Mouse (Mus musculus) thymus, adult 2 months (tissue): ENCODE measurements around the gene Kbtbd13. TPM values are rescaled to one million over a fixed set of nuclear protein-coding genes. Genes with fewer than 3 reads are reported as not detected.

Experiments used
- DNase-seq: peaks from one replicate; pipeline ENCODE4 v3.0.0; 2021
- H3K27ac ChIP-seq: fragments of 200-500 bp; 2 replicates; pipeline ENCODE4 v1.5.1; 2012; ENCODE audit warnings: low read length, control low read depth; ENCODE audit not compliant: control insufficient read depth, insufficient read depth
- H3K27me3 ChIP-seq: fragments of 200-500 bp; 2 replicates; pipeline ENCODE4 v1.6.1; 2012; ENCODE audit warnings: mild to moderate bottlenecking, low read length, moderate library complexity, mixed read lengths; ENCODE audit not compliant: control insufficient read depth, insufficient read depth
- H3K36me3 ChIP-seq: fragments of 200-500 bp; 2 replicates; pipeline ENCODE4 v1.6.1; 2012; ENCODE audit warnings: mild to moderate bottlenecking, low read length, moderate library complexity; ENCODE audit not compliant: control insufficient read depth, insufficient read depth
- H3K4me1 ChIP-seq: fragments of 200-500 bp; replicated peaks from 2 replicates; pipeline ENCODE4 v1.6.1; 2012; ENCODE audit warnings: low read length; ENCODE audit not compliant: control insufficient read depth, insufficient read depth
- H3K4me3 ChIP-seq: fragments of 200-500 bp; 2 replicates; pipeline ENCODE4 v1.5.1; 2012; ENCODE audit warnings: mild to moderate bottlenecking, low read length, control low read depth, moderate library complexity; ENCODE audit not compliant: control insufficient read depth, insufficient read depth
- CTCF ChIP-seq: fragments of 200-500 bp; IDR thresholded peaks from 2 replicates; pipeline ENCODE4 v1.5.1; 2012; ENCODE audit warnings: mild to moderate bottlenecking, control low read depth, low read length, moderate library complexity, borderline replicate concordance; ENCODE audit not compliant: control insufficient read depth, poor library complexity, insufficient read depth; ENCODE audit errors: extremely low read depth
- POLR2A ChIP-seq: fragments of 200-500 bp; IDR thresholded peaks from 2 replicates; pipeline ENCODE4 v1.6.1; 2012; ENCODE audit warnings: mild to moderate bottlenecking, low read length, control low read depth, moderate library complexity; ENCODE audit not compliant: control insufficient read depth, poor library complexity, insufficient read depth; ENCODE audit errors: extremely low read depth
- WGBS: fragments of 180-500 bp; shearing (Covaris S2); methylation state at CpG from one replicate; pipeline ENCODE4 v1.1.7; 2018; 5-methylcytosine and 5-hydroxymethylcytosine counted together
- polyA plus RNA-seq: library from polyadenylated mRNA; depleted of rRNA; stranded (reverse); fragments of >200 nt; gene quantifications from 2 replicates; pipeline ENCODE4 v1.2.3, GENCODE M21; 2012

Gene Kbtbd13
- polyA plus RNA-seq, 1 experiment: 0.43 TPM

GRCm38 (mm10) chr9:65398279-65398678 lies 6.8 kb upstream of the Kbtbd13 start, which contains the start of gene Rasl12:
Gene Rasl12, plus strand, starts transcription at chr9:65398506.
- peak within 1 kb of the TSS; percentile 50 for H3K4me3 ChIP-seq
- DNase-seq: peak; percentile 50
- no peaks in the 10 kb centered on the region for H3K36me3 ChIP-seq
- 3% methylated on average over 24 of the region's 24 CpGs for whole genome bisulfite sequencing
- no peak within 1 kb of the TSS for H3K27ac ChIP-seq
- H3K4me1 ChIP-seq: peaks cover 9% of the 10 kb centered on the region
- TF ChIP-seq POLR2A (no peak), CTCF (no peak)
- H3K27me3 ChIP-seq: no peaks in the 10 kb centered on the region

- H3K4me1 ChIP-seq: peaks cover 17% of the 10 kb centered on the region
- H3K27me3 ChIP-seq: no peaks in the 10 kb centered on the region; the same call in 1 of the 2 replicates
- no peak overlapping the region for H3K27ac ChIP-seq
- no peak overlapping the region for H3K4me3 ChIP-seq
- H3K36me3 ChIP-seq: no peaks in the 10 kb centered on the region
- TF ChIP-seq CTCF (no peak), POLR2A (no peak)
- WGBS: 85% methylated on average over 2 of the region's 2 CpGs
- no peak for DNase-seq
Observed at GRCm38 (mm10) chr9:65394360-65394759, 2.9 kb upstream of the Kbtbd13 start.

DNA sequence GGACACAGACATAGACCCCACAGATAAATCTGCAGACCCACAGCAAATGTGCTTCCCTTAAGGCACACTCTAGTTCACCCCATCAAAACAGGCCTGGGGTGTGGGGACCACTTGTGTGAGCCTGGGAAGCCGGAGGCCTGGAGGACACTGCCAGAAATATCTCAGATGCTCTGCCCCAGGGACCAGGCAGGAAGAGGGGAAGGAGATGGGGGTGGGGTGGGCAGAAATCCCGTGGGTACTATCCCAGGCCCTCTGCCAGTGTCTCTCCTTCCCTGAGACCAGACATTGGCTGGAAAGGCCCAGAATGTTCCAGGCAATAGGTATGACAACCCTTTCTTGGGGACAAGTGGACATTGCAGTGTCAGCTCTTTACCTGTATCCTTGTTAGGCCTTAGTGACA lies 2.2 kb upstream of the Kbtbd13 start:
- 59% methylated on average over 2 of the region's 2 CpGs for WGBS
- TF ChIP-seq POLR2A (no peak), CTCF (no peak)
- no peak overlapping the region for H3K4me3 ChIP-seq
- H3K4me1 ChIP-seq: peaks cover 15% of the 10 kb centered on the region
- DNase-seq: no peak
- no peaks in the 10 kb centered on the region for H3K36me3 ChIP-seq
- H3K27ac ChIP-seq: no peak overlapping the region
- H3K27me3 ChIP-seq: no peaks in the 10 kb centered on the region; the same call in 1 of the 2 replicates

GRCm38 (mm10) chr9:65392638-65393364 lies 1.3 kb upstream of the Kbtbd13 start:
- DNase-seq: peak; percentile 57
- TF ChIP-seq CTCF: peak; percentile 63; the same call in 1 of the 2 replicates
- TF ChIP-seq POLR2A: no peak
- Histone ChIP-seq H3K4me3 (no peak overlapping the region), H3K27ac (no peak overlapping the region), H3K27me3 (no peaks in the 10 kb centered on the region; the same call in 1 of the 2 replicates), H3K36me3 (no peaks in the 10 kb centered on the region), H3K4me1 (peaks cover 8% of the 10 kb centered on the region)
- 29% methylated on average over 6 of the region's 6 CpGs for WGBS

GRCm38 (mm10) chr9:65390752-65391612 lies 470 bp downstream of the Kbtbd13 start:
- Histone ChIP-seq H3K36me3 (no peaks in the 10 kb centered on the region), H3K4me1 (peaks cover 8% of the 10 kb centered on the region), H3K27ac (no peak overlapping the region), H3K27me3 (no peaks in the 10 kb centered on the region; the same call in 1 of the 2 replicates), H3K4me3 (peak overlapping the region; percentile 23)
- WGBS: 14% methylated on average over 96 of the region's 96 CpGs
- no peak for TF ChIP-seq CTCF
- no peak for TF ChIP-seq POLR2A
- DNase-seq: no peak

- no peak overlapping the region for H3K27ac ChIP-seq
- no peaks in the 10 kb centered on the region for H3K36me3 ChIP-seq
- H3K4me3 ChIP-seq: no peak overlapping the region
- no peaks in the 10 kb centered on the region; the same call in 1 of the 2 replicates for H3K27me3 ChIP-seq
- TF ChIP-seq POLR2A: no peak
- no peak for TF ChIP-seq CTCF
- WGBS: 65% methylated on average over 8 of the region's 8 CpGs
- DNase-seq: no peak
- H3K4me1 ChIP-seq: peaks cover 12% of the 10 kb centered on the region
Observed at GRCm38 (mm10) chr9:65386373-65387140, 4.9 kb downstream of the Kbtbd13 start.
